Mouse (Mus musculus) hindbrain, embryonic 12.5 days (tissue): Measurements from ENCODE around the gene Khdrbs2. TPM values are rescaled to one million over a fixed set of nuclear protein-coding genes. Genes with fewer than 3 reads are reported as not detected.
"Not testable (repeated sequence)": the region's sequence is repeated elsewhere in the genome, so short reads cannot be mapped to it uniquely, and the experiment has no call there.

ENCODE experiments used
- ATAC-seq: fragments of 200-750 bp; cut with Nextera tagmentation; 2 replicates; pipeline ENCODE4 v1.8.0; 2017; ENCODE audit warnings: moderate TSS enrichment; ENCODE audit not compliant: low FRiP score
- H3K27ac ChIP-seq: fragments of 300-500 bp; sonication (generic); 2 replicates; pipeline ENCODE4 v1.5.1; 2016; ENCODE audit warnings: mild to moderate bottlenecking
- H3K27me3 ChIP-seq: fragments of 300-500 bp; sonication (generic); 2 replicates; pipeline ENCODE4 v1.6.1; 2016; ENCODE audit warnings: mild to moderate bottlenecking
- H3K36me3 ChIP-seq: fragments of 300-500 bp; sonication (generic); 2 replicates; pipeline ENCODE4 v1.6.1; 2016; ENCODE audit warnings: mild to moderate bottlenecking
- H3K4me1 ChIP-seq: fragments of 300-500 bp; sonication (generic); 2 replicates; pipeline ENCODE4 v1.6.1; 2016
- H3K4me2 ChIP-seq: fragments of 300-500 bp; sonication (generic); replicated peaks from 2 replicates; pipeline ENCODE4 v1.6.1; 2016; ENCODE audit warnings: mild to moderate bottlenecking
- H3K4me3 ChIP-seq: fragments of 300-500 bp; sonication (generic); 2 replicates; pipeline ENCODE4 v1.5.1; 2016; ENCODE audit warnings: mild to moderate bottlenecking
- H3K9ac ChIP-seq: fragments of 300-500 bp; sonication (generic); 2 replicates; pipeline ENCODE4 v1.6.1; 2016; ENCODE audit warnings: mild to moderate bottlenecking, moderate library complexity
- H3K9me3 ChIP-seq: fragments of 300-500 bp; sonication (generic); replicated peaks from 2 replicates; pipeline ENCODE4 v1.6.1; 2016; ENCODE audit warnings: mild to moderate bottlenecking
- WGBS: fragments of 180-500 bp; shearing (Covaris S2); methylation state at CpG from one replicate; pipeline ENCODE4 v1.1.7; 2016; 5-methylcytosine and 5-hydroxymethylcytosine counted together
- polyA plus RNA-seq: library from polyadenylated mRNA; unstranded; fragments of >200 nt; fragmentation: Nextera tagmentation; extraction: Ambion mirVana; gene quantifications from 2 replicates; pipeline ENCODE4 v1.2.1, GENCODE M21; 2016

Khdrbs2 gene
- polyA plus RNA-seq, 1 experiment from 2014 or later = 25.5 TPM

DNA sequence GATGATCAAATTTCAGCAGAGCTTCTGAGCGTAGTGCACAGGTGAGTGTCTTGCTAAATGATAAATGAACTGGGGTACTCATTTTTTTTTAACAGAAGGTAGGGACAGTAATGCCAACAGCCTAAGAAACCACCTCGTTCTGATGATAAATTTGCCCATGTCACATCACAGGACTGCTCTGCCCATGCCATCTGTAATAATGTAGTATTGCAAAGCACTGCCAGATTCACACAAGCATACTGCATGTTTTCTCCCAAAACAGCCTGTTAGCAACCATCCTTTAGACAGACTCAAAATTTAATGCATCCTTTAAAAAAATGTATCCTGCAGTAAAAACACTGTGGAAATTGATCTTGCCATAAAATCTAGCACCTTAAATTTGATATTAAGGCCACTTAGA, 315.4 kb downstream of the Khdrbs2 start:
- Histone ChIP-seq H3K4me1 (no peaks in the 10 kb centered on the region), H3K9ac (no peak overlapping the region), H3K4me2 (no peak overlapping the region), H3K4me3 (no peak overlapping the region), H3K27ac (no peak overlapping the region), H3K36me3 (no peaks in the 10 kb centered on the region), H3K27me3 (no peaks in the 10 kb centered on the region), H3K9me3 (no peaks in the 10 kb centered on the region)
- no peak for ATAC-seq
- WGBS = 82% methylated on average over 2 of the region's 2 CpGs

DNA sequence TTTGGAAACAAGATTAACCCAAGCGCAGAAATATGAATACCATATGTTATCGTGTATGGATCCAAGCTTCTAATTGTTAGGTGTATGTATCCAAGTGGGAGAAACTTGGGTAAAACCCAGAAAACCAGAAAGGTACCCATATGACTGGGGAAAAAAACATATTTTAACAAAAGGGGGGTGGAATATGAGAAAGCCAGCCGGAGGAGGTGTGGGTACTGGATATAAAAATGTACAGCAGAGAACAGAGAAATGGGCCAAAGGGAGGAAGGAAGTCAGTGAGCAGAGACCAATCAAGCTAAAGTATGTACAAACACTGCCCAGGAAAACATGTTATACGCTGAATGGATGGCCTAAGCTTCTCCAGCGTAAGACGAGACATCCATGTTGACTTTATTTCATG, 330.9 kb downstream of the Khdrbs2 start:
- WGBS = 95% methylated on average over 6 of the region's 6 CpGs
- ATAC-seq = no peak
- Histone ChIP-seq H3K4me3 (no peak overlapping the region), H3K4me1 (no peaks in the 10 kb centered on the region), H3K9ac (no peak overlapping the region), H3K27ac (no peak overlapping the region), H3K9me3 (no peaks in the 10 kb centered on the region), H3K27me3 (no peaks in the 10 kb centered on the region), H3K36me3 (no peaks in the 10 kb centered on the region), H3K4me2 (no peak overlapping the region)

DNA sequence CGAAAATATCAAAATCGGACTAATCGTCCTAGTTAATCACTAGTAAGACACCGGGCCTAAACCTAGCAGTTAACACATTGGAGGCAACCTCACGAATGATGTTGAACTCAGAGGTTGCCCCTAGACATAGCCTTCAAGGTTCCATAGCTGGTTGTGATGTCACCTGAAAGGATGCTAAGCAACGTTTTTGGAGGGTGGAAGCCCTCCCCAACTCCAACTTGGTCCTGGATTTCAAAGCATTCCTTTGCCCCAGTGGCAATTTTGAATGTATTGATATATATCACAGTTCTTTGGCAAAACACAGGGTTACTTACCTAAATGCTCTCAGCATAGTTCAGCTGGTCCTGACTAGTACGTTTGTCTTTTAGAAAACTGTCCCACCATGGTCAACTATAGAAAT, 374.7 kb downstream of the Khdrbs2 start, which contains the start of gene Gm5415:
Gene Gm5415, minus strand, starts transcription at position 101 of the 400 bp plus-strand sequence.
- not testable (repeated sequence) for H3K4me3 ChIP-seq, ATAC-seq, H3K9ac ChIP-seq, H3K36me3 ChIP-seq, H3K9me3 ChIP-seq, H3K27me3 ChIP-seq, H3K27ac ChIP-seq, H3K4me1 ChIP-seq, H3K4me2 ChIP-seq
- WGBS = 88% methylated on average over 2 of the region's 7 CpGs

DNA sequence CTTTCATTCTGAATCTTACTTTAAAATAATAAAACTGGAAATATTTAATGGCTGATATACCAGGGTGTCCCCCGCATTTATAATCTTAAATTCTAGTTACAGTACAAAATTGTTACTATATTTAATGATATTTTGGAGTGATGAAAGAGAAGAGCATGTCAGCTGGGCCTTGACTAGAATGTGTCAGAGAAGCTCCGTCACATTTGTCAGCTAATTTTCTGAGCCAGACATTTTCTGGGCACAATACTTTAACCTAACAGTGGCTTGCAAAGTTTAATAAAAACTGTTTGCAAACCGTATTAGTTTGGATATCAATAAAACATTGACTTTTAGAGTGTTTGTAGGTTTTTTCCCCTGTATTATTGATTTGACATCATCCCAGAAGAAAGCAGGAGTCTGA, 380.9 kb downstream of the Khdrbs2 start:
- Histone ChIP-seq H3K4me2 (no peak overlapping the region), H3K4me3 (no peak overlapping the region), H3K36me3 (no peaks in the 10 kb centered on the region), H3K27me3 (no peaks in the 10 kb centered on the region), H3K27ac (no peak overlapping the region), H3K4me1 (no peaks in the 10 kb centered on the region), H3K9me3 (no peaks in the 10 kb centered on the region), H3K9ac (no peak overlapping the region)
- WGBS = 86% methylated on average over 3 of the region's 3 CpGs
- no peak for ATAC-seq

DNA sequence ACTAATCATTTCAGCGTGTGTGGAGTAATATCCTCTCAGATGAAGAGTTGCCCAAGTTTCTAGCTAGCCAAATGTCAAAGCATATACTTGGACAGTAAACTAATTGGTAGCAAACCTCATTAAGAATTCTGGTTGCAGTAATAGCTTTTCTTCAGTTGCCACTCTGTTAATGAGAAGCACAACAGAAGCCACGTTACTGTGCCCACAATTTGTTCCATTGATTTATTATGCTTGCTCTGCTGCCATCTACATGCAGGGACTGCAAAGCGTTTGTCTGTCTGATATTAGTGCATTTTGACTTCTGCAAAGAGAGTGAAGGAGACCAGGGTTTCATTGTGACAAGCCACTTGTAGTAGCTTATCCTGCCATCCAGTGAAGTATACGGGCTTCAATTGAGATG, 381.4 kb downstream of the Khdrbs2 start:
- Histone ChIP-seq H3K27me3 (no peaks in the 10 kb centered on the region), H3K4me1 (no peaks in the 10 kb centered on the region), H3K9me3 (no peaks in the 10 kb centered on the region), H3K4me3 (no peak overlapping the region), H3K27ac (no peak overlapping the region), H3K36me3 (no peaks in the 10 kb centered on the region), H3K4me2 (no peak overlapping the region), H3K9ac (no peak overlapping the region)
- 59% methylated on average over 4 of the region's 4 CpGs for WGBS
- ATAC-seq = no peak

DNA sequence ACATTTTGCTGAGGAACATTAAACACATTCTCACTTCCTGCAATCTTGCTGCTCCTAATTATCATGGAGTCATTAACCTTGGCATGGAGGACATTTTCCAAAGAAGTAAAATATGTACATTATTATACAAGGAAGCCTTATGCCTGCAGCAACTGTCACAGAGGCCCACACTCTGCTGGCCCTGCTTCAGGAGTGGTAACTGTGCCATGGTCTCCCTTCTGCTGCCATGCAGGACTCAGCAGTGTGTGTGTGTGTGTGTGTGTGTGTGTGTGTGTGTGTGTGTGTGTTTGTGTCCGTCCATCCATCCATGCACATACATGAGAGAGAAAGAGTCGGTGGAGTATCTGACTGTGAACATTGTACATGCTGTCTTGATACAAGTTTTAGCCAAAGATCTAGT, 396.4 kb downstream of the Khdrbs2 start:
- 87% methylated on average over 2 of the region's 2 CpGs for WGBS
- no peak for ATAC-seq
- no peaks in the 10 kb centered on the region for H3K9me3 ChIP-seq
- no peak overlapping the region for H3K9ac ChIP-seq
- no peak overlapping the region for H3K27ac ChIP-seq
- no peaks in the 10 kb centered on the region for H3K36me3 ChIP-seq
- no peak overlapping the region for H3K4me3 ChIP-seq
- no peaks in the 10 kb centered on the region for H3K27me3 ChIP-seq
- no peak overlapping the region for H3K4me2 ChIP-seq
- no peaks in the 10 kb centered on the region for H3K4me1 ChIP-seq

DNA sequence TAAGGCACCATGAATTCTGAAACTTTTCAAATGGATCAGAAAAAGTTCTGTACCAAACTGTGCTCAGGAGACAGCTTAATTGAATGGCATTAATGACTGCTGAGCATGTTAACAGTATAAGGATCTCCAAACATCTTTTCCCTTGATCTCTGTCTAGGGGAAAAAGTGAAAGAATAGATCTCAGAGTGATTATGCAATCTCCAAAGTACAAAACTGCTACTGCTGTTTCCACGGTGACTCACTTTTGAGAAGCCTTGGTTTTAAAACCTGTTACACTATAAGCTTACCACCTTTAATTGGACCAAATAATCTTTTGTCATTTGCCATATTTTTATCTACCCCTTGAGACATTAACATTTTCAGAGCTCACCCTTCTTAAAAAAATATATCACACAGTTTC, 453.5 kb downstream of the Khdrbs2 start:
- 81% methylated on average over 1 of the region's 1 CpGs for WGBS
- no peak for ATAC-seq
- Histone ChIP-seq H3K4me3 (no peak overlapping the region), H3K9me3 (0 out of 2 replicates have a peak, but pooled peaks cover 3% of the 10 kb centered on the region), H3K27me3 (no peaks in the 10 kb centered on the region), H3K4me2 (no peak overlapping the region), H3K4me1 (no peaks in the 10 kb centered on the region), H3K9ac (no peak overlapping the region), H3K27ac (no peak overlapping the region), H3K36me3 (no peaks in the 10 kb centered on the region)

DNA sequence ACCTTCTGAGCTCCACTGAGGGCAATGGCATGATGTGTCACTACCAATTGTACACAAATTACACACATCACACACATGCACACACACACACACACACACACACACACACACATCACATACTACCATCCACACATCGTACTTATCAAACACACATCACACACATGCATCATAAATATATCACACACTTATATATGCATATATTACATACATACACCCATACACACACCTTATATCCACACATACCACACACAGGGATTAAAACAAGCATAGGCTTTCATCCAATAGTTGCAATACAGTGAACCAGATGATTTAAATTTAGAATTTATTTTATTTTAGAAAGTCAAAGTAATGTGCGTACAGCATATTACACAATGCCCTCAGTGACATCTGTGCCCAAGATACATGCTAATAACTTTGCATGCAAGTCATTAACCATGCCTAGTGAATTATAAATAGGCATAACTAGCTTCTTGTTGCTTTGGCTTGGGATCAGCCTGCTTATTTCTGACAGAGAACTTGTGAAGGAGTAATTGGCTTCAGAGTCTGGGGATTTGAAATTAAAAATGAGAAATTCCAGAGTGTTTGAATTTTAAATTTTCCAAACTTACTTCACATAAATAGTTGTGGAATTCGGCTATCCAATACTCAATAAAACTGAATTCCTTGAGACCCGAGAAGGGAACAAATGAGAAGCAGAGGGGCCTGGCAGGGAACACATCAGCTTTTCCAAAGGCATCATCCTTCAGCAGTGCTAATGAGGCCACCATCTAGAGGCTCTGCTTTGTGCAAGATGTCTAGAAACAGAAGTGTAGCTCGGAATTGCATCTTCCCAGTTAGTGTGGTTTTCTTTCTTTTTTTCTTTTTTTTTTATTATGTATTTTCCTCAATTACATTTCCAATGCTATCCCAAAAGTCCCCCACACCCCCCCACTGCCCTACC, 460.2 kb downstream of the Khdrbs2 start:
- H3K4me3 ChIP-seq = no peak overlapping the region
- 89% methylated on average over 5 of the region's 5 CpGs for WGBS
- no peak overlapping the region for H3K4me2 ChIP-seq
- no peak overlapping the region for H3K9ac ChIP-seq
- no peak overlapping the region for H3K27ac ChIP-seq
- H3K36me3 ChIP-seq = no peaks in the 10 kb centered on the region
- H3K9me3 ChIP-seq = 0 out of 2 replicates have a peak, but pooled peaks cover 3% of the 10 kb centered on the region
- no peaks in the 10 kb centered on the region for H3K4me1 ChIP-seq
- no peaks in the 10 kb centered on the region for H3K27me3 ChIP-seq
- ATAC-seq = no peak

DNA sequence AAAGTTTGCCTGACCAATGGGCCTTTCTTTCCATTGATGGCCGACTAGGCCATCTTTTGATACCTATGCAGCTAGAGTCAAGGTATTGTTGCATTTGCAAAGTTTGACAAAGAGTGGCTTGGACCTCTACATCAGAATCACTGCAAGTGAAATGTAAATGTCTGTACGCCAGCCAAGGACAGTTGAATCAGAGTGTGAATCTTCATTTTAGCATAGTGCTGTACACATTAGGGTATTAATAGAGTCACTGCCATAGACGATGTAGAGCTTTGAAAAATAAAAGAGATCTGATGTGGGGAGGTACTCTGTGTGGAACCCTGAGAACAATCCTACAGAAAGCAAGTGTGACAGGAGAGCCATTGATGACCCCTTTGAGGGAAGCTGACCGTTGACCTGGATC, 460.9 kb downstream of the Khdrbs2 start:
- Histone ChIP-seq H3K9ac (no peak overlapping the region), H3K4me3 (no peak overlapping the region), H3K4me1 (no peaks in the 10 kb centered on the region), H3K27me3 (no peaks in the 10 kb centered on the region), H3K27ac (no peak overlapping the region), H3K36me3 (no peaks in the 10 kb centered on the region), H3K9me3 (0 out of 2 replicates have a peak, but pooled peaks cover 3% of the 10 kb centered on the region), H3K4me2 (no peak overlapping the region)
- WGBS = 90% methylated on average over 4 of the region's 4 CpGs
- ATAC-seq = no peak

DNA sequence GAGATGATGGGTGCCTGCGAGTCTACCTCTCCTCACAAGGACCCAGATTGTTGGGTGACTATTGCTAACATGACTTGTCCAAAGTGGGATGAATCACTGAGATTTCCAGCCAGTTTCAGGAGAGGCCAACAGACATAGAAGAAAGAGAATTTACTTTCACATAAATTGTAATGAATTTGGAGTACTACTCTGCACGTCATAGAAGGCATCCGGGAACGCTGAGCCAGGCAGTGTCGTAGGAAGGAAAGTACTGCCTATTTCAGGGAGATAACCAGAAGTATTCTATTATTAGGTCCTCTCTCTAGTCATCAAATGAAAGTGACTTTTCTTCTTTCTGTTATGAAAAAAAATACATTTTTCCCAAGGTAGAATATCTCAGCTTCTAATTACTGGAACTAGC, 466.6 kb downstream of the Khdrbs2 start:
- H3K4me3 ChIP-seq = no peak overlapping the region
- 93% methylated on average over 5 of the region's 5 CpGs for WGBS
- no peaks in the 10 kb centered on the region for H3K9me3 ChIP-seq
- H3K27me3 ChIP-seq = no peaks in the 10 kb centered on the region
- no peaks in the 10 kb centered on the region for H3K36me3 ChIP-seq
- no peak overlapping the region for H3K27ac ChIP-seq
- no peak for ATAC-seq
- H3K4me1 ChIP-seq = no peaks in the 10 kb centered on the region
- H3K9ac ChIP-seq = no peak overlapping the region
- no peak overlapping the region for H3K4me2 ChIP-seq

DNA sequence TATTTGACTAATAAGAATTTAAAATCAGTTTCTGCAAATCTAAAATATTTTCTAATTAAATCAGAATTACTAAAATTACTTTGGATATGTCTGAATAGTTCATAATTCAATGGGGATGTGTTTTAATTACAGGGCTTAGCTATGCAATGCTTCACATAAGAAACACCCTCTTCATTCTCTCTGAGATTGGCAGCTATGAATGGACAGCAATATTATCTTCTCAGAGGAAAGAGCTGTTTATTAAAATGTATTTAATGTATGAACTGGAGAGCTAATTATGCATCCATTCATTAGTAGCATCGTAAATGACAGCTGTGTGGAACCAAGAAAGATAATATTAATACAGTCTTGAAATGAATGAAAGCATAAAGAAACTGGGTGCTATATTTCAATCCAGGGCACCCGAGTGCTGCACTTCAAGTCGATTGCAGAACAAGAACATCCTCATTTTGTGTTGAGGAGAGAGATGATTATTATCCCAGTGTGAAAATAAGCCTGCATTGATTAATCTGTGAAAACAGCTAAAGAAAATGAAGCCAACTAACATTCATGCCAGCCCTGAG, 477.2 kb downstream of the Khdrbs2 start:
- H3K36me3 ChIP-seq = no peaks in the 10 kb centered on the region
- no peak overlapping the region for H3K4me2 ChIP-seq
- 81% methylated on average over 3 of the region's 3 CpGs for WGBS
- H3K27ac ChIP-seq = no peak overlapping the region
- no peaks in the 10 kb centered on the region for H3K27me3 ChIP-seq
- no peaks in the 10 kb centered on the region for H3K4me1 ChIP-seq
- no peaks in the 10 kb centered on the region for H3K9me3 ChIP-seq
- no peak for ATAC-seq
- H3K4me3 ChIP-seq = no peak overlapping the region
- H3K9ac ChIP-seq = no peak overlapping the region

DNA sequence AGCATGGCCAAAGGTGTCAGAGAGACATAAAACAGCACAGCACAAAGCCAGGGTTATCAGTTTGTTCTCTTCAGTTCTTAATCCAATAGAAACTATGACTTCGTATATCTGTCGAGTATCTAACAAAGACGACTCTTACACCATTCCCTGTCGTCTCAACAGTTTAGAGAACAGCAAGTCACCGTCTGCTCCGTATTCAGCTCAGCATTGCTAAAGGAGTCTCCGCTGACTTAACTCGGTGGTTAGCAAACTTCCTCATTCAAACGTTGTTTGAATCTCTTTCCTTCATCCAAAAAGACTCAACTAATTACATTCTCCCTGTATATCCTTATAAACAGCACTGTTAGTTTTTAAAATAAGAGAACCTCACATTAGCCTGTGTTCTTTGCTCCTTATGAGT, 521.3 kb downstream of the Khdrbs2 start:
- Histone ChIP-seq H3K27me3 (no peaks in the 10 kb centered on the region), H3K4me3 (no peak overlapping the region), H3K4me1 (no peaks in the 10 kb centered on the region), H3K9me3 (no peaks in the 10 kb centered on the region), H3K9ac (no peak overlapping the region), H3K36me3 (no peaks in the 10 kb centered on the region), H3K27ac (no peak overlapping the region), H3K4me2 (no peak overlapping the region)
- ATAC-seq = no peak
- 85% methylated on average over 9 of the region's 9 CpGs for WGBS

DNA sequence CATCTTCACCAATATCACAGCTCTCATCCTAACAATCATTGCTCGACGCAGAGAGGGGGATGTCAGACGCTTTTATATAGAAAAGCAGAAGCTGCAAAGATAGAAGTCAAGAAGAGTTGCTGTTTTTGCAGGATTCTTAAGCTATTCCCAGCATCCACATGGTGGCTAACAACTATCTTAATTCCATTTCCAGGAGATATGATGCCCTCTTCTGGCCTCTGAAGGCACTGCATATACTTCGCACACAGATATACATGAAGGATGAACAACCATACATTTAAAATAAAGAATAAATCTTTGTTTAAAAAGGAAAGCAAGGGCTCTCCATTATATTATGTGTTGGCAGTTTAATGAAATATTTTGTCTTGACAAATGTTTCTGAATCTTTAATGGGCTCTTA, 527.6 kb downstream of the Khdrbs2 start:
- H3K4me3 ChIP-seq = no peak overlapping the region
- no peak overlapping the region for H3K27ac ChIP-seq
- no peaks in the 10 kb centered on the region for H3K4me1 ChIP-seq
- H3K4me2 ChIP-seq = no peak overlapping the region
- no peaks in the 10 kb centered on the region; the same call in 1 of the 2 replicates for H3K9me3 ChIP-seq
- H3K9ac ChIP-seq = no peak overlapping the region
- no peaks in the 10 kb centered on the region for H3K27me3 ChIP-seq
- no peak for ATAC-seq
- no peaks in the 10 kb centered on the region for H3K36me3 ChIP-seq
- WGBS = 96% methylated on average over 4 of the region's 4 CpGs
